Mouse (Mus musculus): Measurements from ENCODE around the gene Galnt4. TPM values are rescaled to one million over a fixed set of nuclear protein-coding genes. Genes with fewer than 3 reads are reported as not detected.

The Galnt4 gene
- total and polyA plus RNA-seq, 3 experiments = 0.83 to 7.0 (median 5.6) TPM

DNA sequence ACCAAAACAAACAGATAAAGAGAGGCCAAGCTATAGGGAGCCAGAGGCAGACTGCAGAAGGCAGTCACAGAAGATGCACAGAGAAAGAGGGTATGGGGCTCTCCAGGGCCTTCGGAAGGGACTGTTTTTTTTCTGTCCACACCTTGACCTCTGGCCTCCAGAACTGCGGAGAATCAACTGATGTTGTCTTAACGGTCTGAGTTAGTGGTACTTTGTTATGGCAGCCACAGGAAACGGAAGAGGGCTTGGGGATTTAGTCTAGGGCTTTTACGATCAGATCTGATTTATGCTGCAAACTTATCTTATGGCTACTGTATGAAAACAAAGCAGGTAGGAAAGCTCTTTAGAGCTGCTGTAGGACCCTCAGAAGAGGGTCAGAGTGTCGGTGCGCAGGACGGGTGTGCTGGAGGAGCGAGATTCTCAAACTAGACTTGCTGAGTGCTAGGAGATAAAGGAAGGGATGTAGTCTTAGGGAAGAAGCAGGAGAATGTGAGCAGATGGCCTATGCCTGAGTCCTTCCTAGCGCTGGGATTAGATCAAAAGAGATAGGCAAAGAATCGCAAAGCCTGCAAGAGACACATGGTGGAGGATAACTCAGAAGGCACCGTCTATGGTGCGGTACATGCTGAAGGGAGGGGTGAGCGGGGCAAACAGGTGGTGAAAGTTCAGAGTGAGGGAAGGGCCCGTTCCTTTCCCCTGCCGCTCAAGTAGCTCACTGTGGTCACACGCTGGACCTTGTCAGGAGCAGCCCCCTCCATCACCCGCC lies 7.7 kb downstream of the Galnt4 start:
- no peak for DNase-seq

DNA sequence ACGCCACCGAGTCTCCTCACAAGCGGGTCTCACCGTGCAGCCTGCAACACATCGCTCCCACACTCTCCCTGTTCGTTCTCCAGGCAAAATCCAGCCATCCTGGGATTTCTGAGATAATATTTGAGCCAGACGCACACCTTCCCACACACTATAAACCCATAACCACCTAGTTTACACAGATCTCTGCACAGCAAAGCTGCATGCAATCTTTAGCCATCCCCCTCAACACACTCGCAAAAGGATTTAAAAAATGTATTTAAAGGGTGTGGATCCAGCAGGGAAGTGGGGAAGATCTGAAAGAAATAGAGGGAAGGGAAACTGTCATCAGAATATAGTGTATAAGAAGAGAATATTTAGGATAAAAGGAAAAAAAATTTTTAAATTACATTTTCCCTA lies 8.3 kb downstream of the Galnt4 start:
- DNase-seq = no peak

DNA sequence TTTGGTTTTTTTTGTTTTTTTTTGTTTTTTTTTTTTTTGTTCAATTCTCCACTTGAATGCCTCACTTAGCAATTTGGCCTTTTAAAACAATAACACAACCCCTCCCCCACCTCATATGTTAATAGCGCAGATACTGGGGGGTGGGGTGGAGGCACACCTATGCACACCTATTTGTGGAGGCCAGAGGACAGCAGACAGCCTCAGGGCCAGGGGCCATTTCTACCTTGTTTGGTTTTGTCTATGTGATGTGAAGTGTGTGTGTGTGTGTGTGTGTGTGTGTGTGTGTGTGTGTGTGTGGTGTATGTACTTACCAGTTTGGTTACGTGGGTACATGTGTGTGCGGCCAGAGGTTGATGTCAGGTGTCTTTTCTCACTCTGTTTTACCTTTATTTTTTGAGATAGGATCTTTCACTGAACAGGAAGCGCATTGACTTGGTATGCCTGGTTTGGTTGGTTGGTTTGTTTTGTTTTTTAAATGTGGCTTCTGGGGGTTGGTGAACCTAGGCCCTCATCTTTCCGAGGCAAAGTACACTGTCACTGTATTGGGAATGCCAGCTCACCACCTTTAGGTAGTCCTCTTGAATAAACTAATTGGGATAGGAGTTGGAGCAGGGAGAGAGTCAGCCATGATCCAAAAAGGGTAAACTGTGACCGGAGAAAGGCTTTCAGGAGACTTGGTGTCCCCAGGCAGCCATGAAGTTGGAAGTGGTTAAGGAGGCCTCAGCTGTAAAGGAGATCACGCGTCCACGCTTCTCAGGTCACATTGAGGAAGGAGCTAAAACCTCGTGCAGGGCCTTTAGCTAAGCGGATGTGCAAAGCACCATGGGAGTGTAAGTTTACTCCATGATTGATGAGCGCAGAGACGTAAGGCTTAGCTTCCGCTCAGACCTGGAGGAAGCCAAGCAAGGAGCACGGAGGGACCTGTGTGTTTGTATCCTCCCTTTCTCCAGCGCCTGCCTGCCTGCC lies 9.0 kb downstream of the Galnt4 start:
- DNase-seq = no peak

DNA sequence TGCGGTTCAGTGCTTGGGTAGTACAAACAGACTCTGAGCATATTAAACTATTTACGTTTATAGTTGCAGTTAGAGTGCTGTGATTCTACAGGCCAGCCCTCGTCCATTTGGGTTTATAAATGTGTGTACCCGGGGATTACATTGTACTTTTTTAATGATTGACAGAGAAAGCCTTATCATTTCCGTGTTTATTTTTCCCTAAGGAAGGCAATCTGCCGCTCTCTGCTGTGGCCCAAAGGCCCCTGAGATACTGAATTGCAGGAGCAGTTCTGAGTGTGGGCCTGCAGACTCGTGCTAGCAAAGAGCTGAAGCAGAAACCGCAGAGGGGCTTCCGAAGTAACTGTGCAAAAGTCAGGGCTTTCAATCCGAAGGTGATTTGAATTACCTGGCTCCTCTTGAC lies 9.9 kb downstream of the Galnt4 start:
- DNase-seq = no peak

DNA sequence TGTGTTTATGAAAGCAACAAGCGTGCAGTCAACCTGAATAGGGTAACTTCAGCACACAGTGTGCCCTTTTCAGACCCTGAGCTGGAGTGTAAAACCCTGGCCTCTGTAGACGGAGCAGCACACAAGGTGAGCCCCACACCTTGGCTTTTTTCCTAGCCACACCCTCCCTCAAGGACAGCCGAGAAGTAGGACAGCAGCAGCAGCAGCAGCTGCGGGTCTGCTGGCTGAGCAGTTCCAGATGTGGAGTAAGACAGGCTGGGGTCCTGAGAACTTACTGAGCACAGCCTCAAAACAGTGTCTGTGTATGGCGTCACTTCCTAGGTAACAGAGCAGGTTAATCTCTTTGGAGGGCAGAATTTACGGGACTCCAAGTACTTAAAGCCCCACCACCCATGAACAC lies 10.7 kb downstream of the Galnt4 start:
- DNase-seq = no peak

DNA sequence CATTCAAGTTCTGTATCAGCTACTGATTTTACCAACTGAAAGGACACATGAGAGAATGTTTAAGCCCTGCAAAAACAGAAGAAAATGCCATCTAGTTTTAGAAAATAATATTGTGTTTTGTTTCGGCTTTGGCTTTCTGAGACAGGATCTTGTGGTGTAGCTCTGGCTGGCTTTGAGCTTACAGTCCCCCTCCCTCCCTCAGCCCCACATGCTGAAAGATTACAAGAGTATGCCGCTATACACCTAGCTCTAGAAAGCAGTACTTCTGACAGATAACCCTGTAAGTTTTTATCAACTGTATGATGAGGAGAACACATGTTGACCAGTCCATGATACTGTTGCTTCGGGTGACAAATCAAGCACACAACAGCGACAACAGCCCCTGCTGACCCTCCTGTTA lies 11.5 kb downstream of the Galnt4 start:
- DNase-seq = no peak

DNA sequence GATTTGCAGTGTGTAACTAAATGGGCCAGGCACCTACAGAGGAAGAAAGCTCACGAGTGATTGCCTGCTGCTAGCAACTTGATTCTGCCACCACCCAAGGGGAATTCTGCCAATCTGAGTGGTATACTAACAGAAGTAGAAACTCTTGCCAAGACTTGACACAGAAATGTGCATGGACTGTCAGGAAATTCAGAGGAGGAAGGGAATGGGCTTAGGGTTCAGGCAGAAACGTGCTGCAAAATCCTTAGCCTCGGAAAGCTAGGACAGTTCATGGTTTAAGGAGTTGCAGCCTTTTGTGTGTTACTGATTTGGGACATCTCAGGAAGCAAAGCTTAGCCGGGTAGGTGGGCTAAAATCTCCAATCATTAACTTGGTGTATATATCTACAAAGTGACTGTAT lies 18.3 kb downstream of the Galnt4 start, which contains the start of gene Phxr2:
Phxr2 (minus strand) TSS at position 101 of the 400 bp plus-strand sequence.
- DNase-seq = no peak

DNA sequence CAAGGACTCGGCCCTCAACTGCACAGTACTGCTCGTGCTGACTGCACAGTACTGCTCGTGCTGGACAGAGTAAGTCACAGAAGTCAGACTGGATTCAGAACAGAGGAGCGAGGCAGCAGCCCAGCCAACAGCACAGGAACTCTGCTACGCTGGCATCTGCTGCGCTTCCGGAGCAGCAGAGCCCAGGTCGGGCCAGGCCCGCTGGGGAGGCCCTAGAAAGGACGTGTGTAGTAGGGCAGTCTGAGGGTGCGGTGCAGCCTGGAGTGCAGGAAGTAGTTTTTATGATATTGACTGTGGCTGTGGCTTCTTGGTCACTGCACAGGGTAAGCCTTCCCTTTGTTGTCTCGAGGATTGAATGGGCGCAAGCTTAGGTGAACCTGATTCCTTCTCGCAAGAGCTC lies 19.0 kb downstream of the Galnt4 start:
- no peak for DNase-seq

DNA sequence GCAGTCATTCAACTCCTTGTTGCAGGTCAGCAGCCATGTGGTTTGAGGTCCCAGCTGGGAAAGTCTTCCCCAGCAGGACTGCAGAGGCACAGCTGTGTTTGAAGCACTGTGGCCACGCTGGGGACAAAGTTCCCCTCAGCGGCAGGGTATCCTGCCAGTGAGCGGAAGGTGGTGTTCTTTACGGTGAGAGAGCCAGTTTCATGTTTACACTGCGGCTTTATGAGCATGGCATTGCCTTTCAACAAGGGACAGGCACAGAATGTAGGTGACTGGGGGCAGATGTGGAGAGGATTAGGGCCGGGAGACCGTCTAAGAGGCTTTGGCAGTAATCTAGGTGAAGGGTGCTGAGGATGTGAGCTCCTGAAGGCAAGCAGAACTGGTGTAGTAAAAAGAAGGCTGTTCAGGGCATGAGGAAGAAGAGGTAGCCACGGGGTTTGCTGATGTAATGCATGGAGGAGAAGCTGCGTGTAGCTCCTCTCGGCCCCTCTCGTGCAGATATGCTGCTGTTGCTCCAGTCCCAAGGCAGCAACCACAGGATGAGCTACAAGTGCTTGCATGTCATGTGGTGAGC lies 19.8 kb downstream of the Galnt4 start:
- no peak for DNase-seq

DNA sequence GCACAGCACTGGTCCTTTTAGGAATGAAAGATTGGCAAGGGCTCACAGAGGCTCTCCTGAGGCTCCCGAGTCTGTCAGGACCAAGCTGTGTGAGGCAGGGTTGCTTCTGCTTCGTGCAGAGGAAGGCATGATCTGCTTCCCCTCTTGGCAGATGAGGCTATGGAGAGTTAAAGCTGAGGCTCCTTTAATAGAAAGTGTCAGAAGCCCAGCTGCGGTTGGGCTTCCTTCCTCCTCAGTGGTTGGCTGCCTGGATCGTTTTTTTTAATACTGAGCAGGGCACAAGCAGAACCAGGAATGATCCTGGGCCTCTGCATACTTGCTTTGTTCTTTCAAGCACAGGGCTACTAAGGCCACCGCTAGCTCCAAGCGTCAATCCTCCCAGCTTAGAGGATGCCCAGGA lies 22.7 kb downstream of the Galnt4 start:
- no peak for DNase-seq

DNA sequence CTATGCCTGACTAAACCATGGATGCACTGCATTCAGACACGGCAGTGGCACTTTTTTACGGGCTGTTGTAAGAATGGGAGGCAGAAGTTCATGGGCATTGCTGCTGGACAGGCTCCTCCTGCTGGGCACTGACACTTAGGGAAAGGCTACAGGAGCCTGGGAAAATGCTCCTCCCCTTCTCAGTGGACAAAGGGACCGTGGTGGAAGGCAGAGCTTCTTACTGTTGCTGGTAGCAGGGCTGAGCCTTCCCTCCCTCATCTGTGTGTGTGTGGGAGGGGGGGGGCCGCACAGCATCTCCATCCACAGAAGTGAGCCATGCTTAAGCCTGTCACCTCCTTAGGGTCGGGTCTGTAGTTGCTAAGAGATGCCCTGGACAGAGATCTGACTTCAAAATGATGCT lies 23.3 kb downstream of the Galnt4 start:
- no peak for DNase-seq

DNA sequence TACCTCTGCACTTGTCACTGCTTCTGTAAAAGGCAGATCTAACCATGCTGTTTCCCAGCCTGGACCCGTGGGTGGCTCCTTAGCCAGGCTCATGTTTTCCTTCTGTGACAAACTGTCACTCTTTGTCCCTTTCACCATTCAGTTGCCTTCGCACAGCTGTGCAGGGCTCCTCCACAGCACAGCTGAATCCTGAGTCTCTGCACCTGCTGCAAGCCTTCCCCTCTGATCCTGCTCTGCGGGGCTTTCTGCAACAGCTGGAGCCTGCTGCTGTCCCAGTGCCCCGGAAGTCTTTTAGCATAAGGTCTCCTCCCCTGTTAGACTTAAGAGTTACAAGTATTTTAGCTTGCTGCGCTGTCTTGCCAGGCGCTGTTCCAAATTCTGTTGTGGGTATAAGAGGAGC lies 24.2 kb downstream of the Galnt4 start:
- no peak for DNase-seq

DNA sequence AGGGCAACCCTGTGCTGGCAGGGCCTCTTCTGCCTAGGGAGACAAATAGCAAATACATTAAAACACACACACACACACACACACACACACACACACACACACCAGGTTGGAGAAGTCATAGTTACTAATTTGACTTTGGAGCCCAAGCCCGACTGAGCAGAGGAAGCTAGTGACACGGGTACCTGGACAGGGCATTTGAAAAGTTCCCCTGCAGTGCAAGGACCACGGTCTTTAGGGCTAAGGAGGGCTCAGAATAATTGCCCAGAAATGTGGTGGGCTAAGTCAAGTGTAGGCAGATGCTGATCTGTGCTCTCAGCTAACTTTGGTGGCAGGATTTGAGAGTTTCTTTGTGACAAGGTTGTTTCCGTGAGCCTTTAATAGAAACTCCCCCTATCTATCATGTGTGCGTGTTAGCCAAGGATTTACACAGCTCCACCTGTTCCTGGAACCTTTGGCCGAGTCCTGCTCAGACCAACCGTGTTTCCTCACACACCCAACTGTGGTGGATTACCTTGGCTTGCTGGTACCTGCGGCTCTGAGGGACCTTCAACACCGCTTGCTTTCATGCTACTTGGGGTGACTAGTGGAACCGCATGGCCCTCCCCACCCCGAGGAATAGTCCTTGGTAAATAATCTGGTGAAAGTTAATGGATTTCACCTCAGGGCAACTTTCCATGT lies 24.8 kb downstream of the Galnt4 start:
- DNase-seq = no peak

DNA sequence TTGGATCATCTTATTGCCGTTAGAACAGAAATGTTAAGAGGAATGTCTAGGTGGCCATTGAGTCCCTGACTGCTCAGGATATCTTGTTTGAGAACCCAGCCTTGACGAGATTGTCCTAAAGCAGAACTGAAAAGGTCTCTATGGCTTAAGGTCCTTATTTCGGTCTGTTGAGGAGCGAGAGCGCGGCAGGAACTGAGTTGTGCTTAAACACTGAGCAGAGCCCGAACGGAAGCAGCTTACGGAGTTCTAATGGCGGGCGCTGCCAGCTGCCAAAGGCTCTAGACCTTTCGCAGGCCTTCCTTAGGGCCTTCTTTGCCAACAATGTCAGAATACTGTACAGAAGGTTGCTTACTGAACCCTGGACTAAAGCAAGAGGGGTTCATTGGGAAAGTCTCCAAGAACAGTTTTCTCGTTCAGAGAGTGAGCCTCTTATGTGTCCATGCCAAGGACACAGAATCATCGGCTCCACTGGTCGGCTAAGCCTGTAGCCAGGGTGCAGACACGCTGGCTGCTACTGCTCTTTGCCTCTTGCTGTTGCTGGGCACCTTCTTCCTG lies 25.4 kb downstream of the Galnt4 start:
- no peak for DNase-seq

DNA sequence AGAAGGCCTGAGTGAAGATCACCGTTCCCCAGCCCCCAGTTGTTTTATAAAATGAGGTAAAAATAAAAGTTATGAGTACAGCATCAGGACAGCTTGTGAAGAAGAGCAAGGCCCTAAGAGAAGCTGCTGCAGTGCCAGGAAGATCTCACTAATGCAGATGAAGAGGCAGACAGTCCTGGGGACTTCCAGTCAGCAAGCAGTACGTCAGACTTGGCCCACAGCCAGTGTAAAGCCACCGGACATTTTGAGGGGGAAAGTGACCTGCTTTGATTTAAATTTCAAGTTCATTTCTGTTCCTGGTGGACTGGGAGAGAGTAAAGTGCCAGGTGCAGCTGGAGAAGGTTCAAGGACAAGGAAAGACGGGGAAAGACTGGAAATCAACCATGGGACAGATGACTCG lies 28.4 kb downstream of the Galnt4 start:
- DNase-seq = no peak

DNA sequence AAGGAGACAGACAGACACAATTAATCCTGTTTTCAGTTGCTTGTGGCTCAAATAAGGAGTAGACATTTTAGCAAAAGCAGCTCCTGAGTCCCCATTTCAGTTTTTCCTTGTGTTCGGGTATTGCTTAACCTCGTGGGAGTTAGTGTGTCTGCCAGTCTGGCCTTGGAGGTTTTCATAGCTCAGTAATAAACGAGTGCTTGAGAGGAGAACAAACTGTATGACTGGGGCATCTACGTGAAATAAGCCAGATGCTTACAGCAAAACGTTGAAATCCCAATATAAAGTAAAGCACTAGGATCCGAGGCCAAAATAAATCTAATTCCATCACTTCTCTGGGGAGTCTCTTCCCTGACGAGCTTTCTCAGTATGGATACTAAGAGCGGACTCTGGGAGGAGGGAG lies 37.7 kb downstream of the Galnt4 start:
- DNase-seq = no peak

DNA sequence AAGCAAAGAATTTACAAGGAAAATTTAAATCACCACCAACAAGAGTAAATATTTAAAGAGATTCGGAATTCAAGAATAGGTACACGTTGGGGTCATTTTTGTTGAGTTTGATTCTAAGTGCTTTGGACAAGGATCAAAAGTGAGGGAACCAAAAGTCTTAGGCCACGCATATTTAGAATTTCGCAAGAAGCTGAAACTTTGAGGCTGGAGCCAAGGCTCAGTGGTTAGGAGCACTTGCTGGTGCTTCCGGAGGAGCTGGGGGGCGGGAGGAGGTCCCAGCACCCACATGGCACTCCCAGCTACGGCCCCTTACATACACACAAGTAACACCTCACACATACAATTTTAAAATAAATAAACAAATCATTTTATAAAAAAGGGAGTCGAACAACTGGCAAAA lies 38.6 kb downstream of the Galnt4 start:
- DNase-seq = no peak

DNA sequence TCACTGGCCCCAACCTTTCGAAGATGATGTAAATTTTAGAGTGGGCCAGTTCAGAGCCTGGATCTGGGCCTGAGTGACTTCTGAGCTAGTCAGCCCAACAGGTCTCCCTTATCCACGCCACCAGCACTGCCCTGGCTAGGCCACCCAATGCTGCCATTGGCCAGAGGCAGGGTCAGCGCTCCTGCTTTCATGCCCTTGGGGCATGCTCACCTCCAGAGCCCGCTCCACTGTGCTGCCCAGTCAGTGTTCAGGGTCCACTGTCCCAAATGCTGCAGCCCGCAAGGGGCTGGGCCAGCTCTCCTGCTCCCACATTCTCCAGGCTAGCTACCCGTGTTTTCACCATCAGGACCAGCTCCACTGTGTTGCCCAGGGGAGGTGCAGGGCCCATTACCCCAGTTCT lies 42.1 kb downstream of the Galnt4 start:
- DNase-seq = no peak

DNA sequence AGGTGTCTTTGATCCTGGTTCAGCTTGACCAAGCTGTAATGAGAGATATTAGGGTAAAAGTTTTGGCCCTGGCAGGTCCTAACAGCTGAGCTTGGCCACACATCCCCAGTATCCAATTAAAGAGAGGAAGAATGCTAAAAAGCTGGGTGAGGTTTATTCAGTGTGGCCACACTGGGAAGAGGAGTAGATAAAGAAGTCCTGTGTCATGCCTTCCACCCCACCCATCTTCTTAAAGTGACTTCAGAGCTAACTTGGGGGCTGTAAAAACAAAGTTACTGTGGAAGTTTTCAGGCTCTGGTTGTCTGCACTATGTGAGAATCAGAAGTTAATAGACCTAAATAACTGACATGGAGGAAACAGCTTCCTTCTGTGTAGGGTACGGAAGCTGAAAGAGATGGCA lies 43.6 kb downstream of the Galnt4 start:
- no peak for DNase-seq

DNA sequence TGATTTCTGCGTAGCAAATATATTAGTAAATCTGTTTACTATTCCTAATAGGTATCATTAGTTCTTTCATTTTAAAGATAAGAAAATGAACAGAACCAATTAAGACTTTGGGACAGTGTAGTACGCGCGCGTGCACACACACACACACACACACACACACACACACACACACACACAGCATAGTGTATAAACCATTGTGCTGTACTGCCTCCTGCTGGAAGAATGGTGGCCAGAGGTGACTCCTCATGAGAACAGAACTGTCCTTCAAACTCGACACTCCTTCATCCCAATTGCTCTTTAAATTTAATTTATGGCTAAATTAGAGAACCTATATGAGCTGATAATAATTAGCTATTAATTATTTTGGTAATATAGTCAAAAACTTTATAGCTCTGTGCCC lies 44.1 kb downstream of the Galnt4 start:
- no peak for DNase-seq

DNA sequence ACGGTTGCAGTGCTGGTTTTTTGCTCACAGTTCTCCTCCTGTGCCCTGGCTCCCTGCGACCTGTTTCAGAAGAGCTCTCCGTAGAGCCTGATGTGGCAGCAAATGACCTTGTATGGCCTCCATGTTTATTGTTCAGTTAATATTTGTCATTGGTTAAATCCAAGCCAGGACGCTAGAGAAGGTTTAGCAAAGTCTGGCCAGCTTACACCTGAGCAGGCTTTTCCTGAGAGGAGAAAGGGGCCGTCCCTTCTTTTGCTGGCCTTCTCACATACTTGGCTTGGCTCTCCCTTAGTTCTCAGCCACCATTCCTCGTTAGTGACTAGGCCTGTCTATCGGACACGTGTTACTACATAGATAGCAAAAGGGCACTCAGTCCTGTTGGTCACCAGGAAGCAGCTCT lies 46.7 kb downstream of the Galnt4 start:
- DNase-seq = no peak

DNA sequence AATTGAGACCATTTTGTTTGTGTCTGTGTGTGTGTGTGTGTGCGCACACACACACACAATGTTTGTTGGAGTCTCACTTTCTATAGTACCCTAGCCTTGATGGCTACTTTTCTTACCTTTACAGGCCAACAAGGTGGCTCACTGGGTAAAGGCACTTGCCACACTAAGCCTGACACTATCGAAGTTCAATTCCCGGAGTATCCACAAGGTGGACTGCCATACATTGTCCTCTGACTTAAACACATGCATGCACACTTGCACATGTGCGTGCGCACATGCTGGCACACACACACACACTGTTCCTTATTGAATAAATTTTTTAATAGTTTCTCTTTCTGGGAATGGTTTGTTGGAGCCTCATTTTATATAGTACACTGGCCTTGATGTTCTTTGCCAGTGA lies 48.8 kb downstream of the Galnt4 start:
- no peak for DNase-seq

Measured in adrenal gland, adult 2 months (tissue).